Mouse (Mus musculus) heart, embryonic 15.5 days (tissue): ENCODE results near the gene Zmym6. TPM values are rescaled to one million over a fixed set of nuclear protein-coding genes. Genes with fewer than 3 reads are reported as not detected.

Source experiments
- ATAC-seq: fragments of 200-750 bp; cut with Nextera tagmentation; replicated peaks from 2 replicates; pipeline ENCODE4 v1.8.0; 2017; ENCODE audit warnings: low read depth, moderate TSS enrichment; ENCODE audit not compliant: insufficient number of reproducible peaks, insufficient read depth, low FRiP score
- H3K27ac ChIP-seq: fragments of 300-500 bp; sonication (generic); 2 replicates; pipeline ENCODE4 v1.5.1; 2015; ENCODE audit warnings: mild to moderate bottlenecking, inconsistent platforms
- H3K27me3 ChIP-seq: fragments of 300-500 bp; sonication (generic); 2 replicates; pipeline ENCODE4 v1.6.1; 2015; ENCODE audit warnings: inconsistent platforms
- H3K36me3 ChIP-seq: fragments of 300-500 bp; sonication (generic); 2 replicates; pipeline ENCODE4 v1.6.1; 2015; ENCODE audit warnings: mild to moderate bottlenecking, inconsistent platforms
- H3K4me1 ChIP-seq: fragments of 300-500 bp; sonication (generic); replicated peaks from 2 replicates; pipeline ENCODE4 v1.6.1; 2015; ENCODE audit warnings: inconsistent platforms
- H3K4me2 ChIP-seq: fragments of 300-500 bp; sonication (generic); 2 replicates; pipeline ENCODE4 v1.6.1; 2015; ENCODE audit warnings: inconsistent platforms, mild to moderate bottlenecking, moderate library complexity
- H3K4me3 ChIP-seq: fragments of 300-500 bp; sonication (generic); 2 replicates; pipeline ENCODE4 v1.5.1; 2015; ENCODE audit warnings: mild to moderate bottlenecking, inconsistent platforms
- H3K9ac ChIP-seq: fragments of 300-500 bp; sonication (generic); 2 replicates; pipeline ENCODE4 v1.6.1; 2015; ENCODE audit warnings: mild to moderate bottlenecking, inconsistent platforms
- H3K9me3 ChIP-seq: fragments of 300-500 bp; sonication (generic); replicated peaks from 2 replicates; pipeline ENCODE4 v1.6.1; 2016; ENCODE audit warnings: inconsistent platforms
- WGBS: fragments of 180-500 bp; shearing (Covaris S2); methylation state at CpG from one replicate; pipeline ENCODE4 v1.1.7; 2015; ENCODE audit warnings: mixed read lengths; 5-methylcytosine and 5-hydroxymethylcytosine counted together
- polyA plus RNA-seq: library from polyadenylated mRNA; unstranded; fragments of >200 nt; fragmentation: Nextera tagmentation; extraction: Ambion mirVana; gene quantifications from 2 replicates; pipeline ENCODE4 v1.2.1, GENCODE M21; 2015

Zmym6 gene
- polyA plus RNA-seq, 1 experiment from 2014 or later: 11.2 TPM

- peaks cover 18% of the 10 kb centered on the region for H3K4me1 ChIP-seq
- no peaks in the 10 kb centered on the region for H3K9me3 ChIP-seq
- H3K9ac ChIP-seq: peak within 1 kb of the TSS; percentile 58
- H3K4me3 ChIP-seq: peak within 1 kb of the TSS; percentile 76
- H3K36me3 ChIP-seq: no peaks in the 10 kb centered on the region
- peak; percentile 72 for ATAC-seq
- peak within 1 kb of the TSS; percentile 100 for H3K4me2 ChIP-seq
- 0% methylated on average over 66 of the region's 67 CpGs for WGBS
- no peak within 1 kb of the TSS for H3K27ac ChIP-seq
- peaks cover 74% of the 10 kb centered on the region for H3K27me3 ChIP-seq
These were observed 91.7 kb downstream of the Zmym6 start, which contains the start of gene Dlgap3 for GRCm38 (mm10) chr4:127168914-127169345. TSS of gene Dlgap3 (plus strand) at chr4:127169204.

GRCm38 (mm10) chr4:127169346-127170221 is 92.4 kb downstream of the Zmym6 start:
- H3K4me1 ChIP-seq: peaks cover 18% of the 10 kb centered on the region
- ATAC-seq: peak; percentile 24
- no peaks in the 10 kb centered on the region for H3K36me3 ChIP-seq
- peak overlapping the region; percentile 76 for H3K4me3 ChIP-seq
- H3K9ac ChIP-seq: peak overlapping the region; percentile 58
- no peak overlapping the region for H3K27ac ChIP-seq
- peaks cover 73% of the 10 kb centered on the region for H3K27me3 ChIP-seq
- 2% methylated on average over 49 of the region's 51 CpGs for WGBS
- no peaks in the 10 kb centered on the region for H3K9me3 ChIP-seq
- peak overlapping the region; percentile 100 for H3K4me2 ChIP-seq

- Histone ChIP-seq H3K9me3 (no peaks in the 10 kb centered on the region), H3K4me2 (no peak overlapping the region), H3K36me3 (no peaks in the 10 kb centered on the region), H3K9ac (no peak overlapping the region), H3K4me1 (peaks cover 18% of the 10 kb centered on the region), H3K27me3 (peaks cover 71% of the 10 kb centered on the region), H3K27ac (no peak overlapping the region), H3K4me3 (no peak overlapping the region)
- 43% methylated on average over 5 of the region's 5 CpGs for WGBS
- ATAC-seq: no peak
These were observed 93.7 kb downstream of the Zmym6 start for GRCm38 (mm10) chr4:127170866-127171265.

GRCm38 (mm10) chr4:127171341-127171905 is 94.2 kb downstream of the Zmym6 start:
- H3K9me3 ChIP-seq: no peaks in the 10 kb centered on the region
- H3K27me3 ChIP-seq: peaks cover 70% of the 10 kb centered on the region
- no peak overlapping the region for H3K27ac ChIP-seq
- ATAC-seq: no peak
- no peak overlapping the region for H3K4me3 ChIP-seq
- 54% methylated on average over 4 of the region's 4 CpGs for WGBS
- H3K4me1 ChIP-seq: peaks cover 18% of the 10 kb centered on the region
- no peak overlapping the region for H3K9ac ChIP-seq
- no peak overlapping the region for H3K4me2 ChIP-seq
- no peaks in the 10 kb centered on the region for H3K36me3 ChIP-seq

GRCm38 (mm10) chr4:127172119-127172518 is 94.9 kb downstream of the Zmym6 start:
- H3K9me3 ChIP-seq: no peaks in the 10 kb centered on the region
- no peaks in the 10 kb centered on the region for H3K36me3 ChIP-seq
- ATAC-seq: no peak
- H3K27ac ChIP-seq: no peak overlapping the region
- peaks cover 18% of the 10 kb centered on the region for H3K4me1 ChIP-seq
- H3K4me2 ChIP-seq: no peak overlapping the region
- 24% methylated on average over 7 of the region's 7 CpGs for WGBS
- no peak overlapping the region for H3K9ac ChIP-seq
- peaks cover 69% of the 10 kb centered on the region for H3K27me3 ChIP-seq
- H3K4me3 ChIP-seq: no peak overlapping the region

- H3K9me3 ChIP-seq: no peaks in the 10 kb centered on the region
- no peaks in the 10 kb centered on the region for H3K36me3 ChIP-seq
- no peak overlapping the region for H3K9ac ChIP-seq
- peaks cover 68% of the 10 kb centered on the region for H3K27me3 ChIP-seq
- no peak overlapping the region for H3K4me3 ChIP-seq
- H3K4me1 ChIP-seq: peaks cover 18% of the 10 kb centered on the region
- no peak overlapping the region for H3K4me2 ChIP-seq
- ATAC-seq: no peak
- 58% methylated on average over 4 of the region's 4 CpGs for WGBS
- H3K27ac ChIP-seq: no peak overlapping the region
These were observed 95.4 kb downstream of the Zmym6 start for GRCm38 (mm10) chr4:127172614-127173013.

GRCm38 (mm10) chr4:127173461-127173860 is 96.3 kb downstream of the Zmym6 start:
- Histone ChIP-seq H3K4me3 (no peak overlapping the region), H3K9ac (no peak overlapping the region), H3K36me3 (no peaks in the 10 kb centered on the region), H3K27me3 (peaks cover 67% of the 10 kb centered on the region), H3K9me3 (no peaks in the 10 kb centered on the region), H3K4me2 (no peak overlapping the region), H3K27ac (no peak overlapping the region), H3K4me1 (peaks cover 11% of the 10 kb centered on the region)
- under 1% methylated on average over 8 of the region's 8 CpGs for WGBS
- ATAC-seq: no peak

Other genes starting within 250 kb of the Zmym6 start
- 12.0 and 12.4 TPM in 2 replicates for gene Zmym4, start 109.2 kb upstream of the Zmym6 start, polyA plus RNA-seq
- 42.1 and 43.2 TPM in 2 replicates for gene Sfpq, start 56.1 kb upstream of the Zmym6 start, polyA plus RNA-seq
- gene Zmym1, start 16.2 kb upstream of the Zmym6 start, polyA plus RNA-seq: 9.1 and 13.0 TPM in 2 replicates
- gene Tmem35b, start 46.3 kb downstream of the Zmym6 start, polyA plus RNA-seq: 11.8 and 15.7 TPM in 2 replicates
- gene Dlgap3, start 91.8 kb downstream of the Zmym6 start, polyA plus RNA-seq: 0.40 and 0.84 TPM in 2 replicates
- 52.0 and 60.7 TPM in 2 replicates for gene Smim12, start 166.4 kb downstream of the Zmym6 start, polyA plus RNA-seq
- 30.8 and 38.1 TPM in 2 replicates for gene Gja4, start 236.7 kb downstream of the Zmym6 start, polyA plus RNA-seq